Comparison of ENCODE assay signal across 8 mouse cellular contexts in the genomic region with DNA sequence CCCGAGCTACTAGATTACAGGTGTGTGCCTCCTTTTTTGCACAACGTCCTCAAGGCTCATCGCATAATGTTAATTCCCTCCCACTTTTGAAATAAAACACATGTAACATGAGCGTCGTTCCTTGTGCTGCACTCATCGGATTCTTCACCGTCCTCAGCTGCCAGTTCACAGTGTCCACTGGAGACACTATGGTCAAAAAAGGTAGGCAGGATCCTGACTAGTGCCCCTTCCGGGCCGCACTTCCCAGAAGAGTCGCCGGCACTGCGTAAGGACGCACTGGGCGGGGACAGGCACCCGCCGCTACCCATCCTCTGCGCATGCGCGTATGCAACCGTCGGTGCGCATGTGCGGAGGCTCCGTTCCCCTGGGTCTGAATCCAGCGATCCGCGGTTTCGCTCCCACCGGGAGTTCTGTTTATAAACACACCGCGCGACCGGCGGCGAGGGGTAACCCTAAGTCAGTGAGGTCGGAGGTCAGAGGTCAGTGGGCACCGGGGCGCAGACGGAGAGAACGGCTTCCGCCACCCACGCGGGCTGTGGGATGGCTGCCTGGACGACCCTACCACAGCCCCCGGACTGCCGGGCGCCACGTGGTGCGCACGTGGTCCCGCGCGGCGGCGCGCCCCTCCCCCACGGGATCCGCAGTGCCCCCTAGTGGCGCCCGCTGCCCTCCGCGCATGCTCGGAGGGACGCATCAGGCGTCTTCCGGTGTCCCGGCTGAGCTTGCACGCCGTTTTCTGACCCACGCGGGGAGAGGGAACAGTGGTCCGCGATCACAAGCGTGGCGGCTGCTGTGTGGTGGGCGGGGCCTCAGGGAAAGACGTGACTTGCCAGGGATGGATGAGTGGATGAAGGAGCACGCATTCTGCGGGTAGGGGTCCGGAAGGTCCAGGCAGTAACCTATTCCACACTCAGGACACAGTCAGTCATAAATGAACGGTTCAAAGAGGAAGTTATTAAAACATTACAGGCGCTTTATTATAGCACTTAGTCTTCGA. TPM values are rescaled to one million over a fixed set of nuclear protein-coding genes. Genes with fewer than 3 reads are reported as not detected.
DNase-seq lines count a peak whose midpoint lies in the region; ATAC-seq and TF ChIP-seq lines count a peak whose summit lies in the region.

No protein-coding gene starts in this region.

- no peaks in the 10 kb centered on the region for H3K27me3 ChIP-seq in MEL (ENCODE audit: control insufficient read depth in 1 of 2, insufficient read depth in 2 of 2, low read length in 2 of 2)
- H3K27me3 ChIP-seq in cerebellum, adult 2 months (ENCODE audit: control insufficient read depth, insufficient read depth, low read length) = no peaks in the 10 kb centered on the region
- H3K27me3 ChIP-seq in forebrain, postnatal 0 days (ENCODE audit: insufficient read depth, low read length) = no peaks in the 10 kb centered on the region
- no peaks in the 10 kb centered on the region for H3K27me3 ChIP-seq in lung, embryonic 15.5 days

- peak overlapping the region; percentile 97 for H3K9ac ChIP-seq in MEL (ENCODE audit: control insufficient read depth, low read depth, low read length, poor library complexity, severe bottlenecking)
- peak overlapping the region; percentile 56 for H3K9ac ChIP-seq in forebrain, postnatal 0 days
- H3K9ac ChIP-seq in lung, embryonic 15.5 days = peak overlapping the region; percentile 63

- DNase-seq in MEL (ENCODE audit: low read depth, low spot score) = peak; percentile 94
- peak; percentile 97 to 100 for DNase-seq in cerebellum, adult 2 months
- peak; percentile 99 for DNase-seq in forebrain, postnatal 0 days
- DNase-seq in heart, postnatal 4 days = peak; percentile 100
- peak; percentile 97 to 100 for DNase-seq in layer of hippocampus, adult 8-10 months (ENCODE audit: low spot score in 2 of 2)
- peak; percentile 94 for DNase-seq in ovary, adult 18-20 months (ENCODE audit: low spot score)
- DNase-seq in thymus, postnatal 0 days (ENCODE audit: low spot score) = peak; percentile 97

- H3K4me3 ChIP-seq in MEL (ENCODE audit: control insufficient read depth in 1 of 2, insufficient read depth in 1 of 2, low read depth in 2 of 2, low read length in 2 of 2) = peak overlapping the region; percentile 75 to 97
- H3K4me3 ChIP-seq in cerebellum, adult 2 months (replicated peaks; ENCODE audit: insufficient read depth, low read depth, low read length) = peak overlapping the region; percentile 89
- H3K4me3 ChIP-seq in forebrain, postnatal 0 days (ENCODE audit: low read depth, low read length) = peak overlapping the region; percentile 56
- peak overlapping the region; percentile 65 for H3K4me3 ChIP-seq in lung, embryonic 15.5 days

- H3K36me3 ChIP-seq in MEL (ENCODE audit: control insufficient read depth in 1 of 2, insufficient read depth in 2 of 2, low read length in 2 of 2) = peaks cover 0 to 5% of the 10 kb centered on the region in 2 experiments; a peak in 1 of 4 replicates
- H3K36me3 ChIP-seq in forebrain, postnatal 0 days (ENCODE audit: insufficient read depth) = no peaks in the 10 kb centered on the region
- H3K36me3 ChIP-seq in lung, embryonic 15.5 days = no peaks in the 10 kb centered on the region

- ATAC-seq in forebrain, postnatal 0 days = peak; percentile 92
- ATAC-seq in lung, embryonic 15.5 days (ENCODE audit: borderline replicate concordance, extremely low read depth, low FRiP score, low TSS enrichment) = peak; percentile 87

- no peak for TF ChIP-seq RAD21 in MEL (IDR thresholded peaks at IDR 0.05; ENCODE audit: low read depth, low read length)

- no peaks in the 10 kb centered on the region for H3K9me3 ChIP-seq in MEL (replicated peaks; ENCODE audit: insufficient read depth, low read length)
- no peaks in the 10 kb centered on the region for H3K9me3 ChIP-seq in forebrain, postnatal 0 days (ENCODE audit: low read length)
- no peaks in the 10 kb centered on the region for H3K9me3 ChIP-seq in lung, embryonic 15.5 days

- H3K79me2 ChIP-seq in MEL (ENCODE audit: control insufficient read depth, insufficient read depth, low read length, poor library complexity) = peaks cover 3% of the 10 kb centered on the region

- TF ChIP-seq CTCF in MEL (IDR thresholded peaks at IDR 0.05 in 2 of 3, conservative IDR thresholded peaks at IDR 0.05 in 1 of 3; ENCODE audit: control insufficient read depth in 1 of 3, insufficient read depth in 1 of 3, low read depth in 2 of 3, low read length in 3 of 3, poor library complexity in 1 of 3, severe bottlenecking in 1 of 3) = peak; percentile 60 to 96 (median 86)
- peak; percentile 80 for TF ChIP-seq CTCF in cerebellum, adult 2 months (IDR thresholded peaks at IDR 0.05; ENCODE audit: borderline replicate concordance, insufficient read depth, low read depth, low read length)
- peak; percentile 99 for TF ChIP-seq CTCF in forebrain, postnatal 0 days (IDR thresholded peaks at IDR 0.05; ENCODE audit: low read depth)

- peaks cover 0 to 9% of the 10 kb centered on the region in 2 experiments; a peak in 2 of 4 replicates for H3K4me1 ChIP-seq in MEL (ENCODE audit: control insufficient read depth in 1 of 2, insufficient read depth in 2 of 2, low read length in 2 of 2)
- H3K4me1 ChIP-seq in cerebellum, adult 2 months (ENCODE audit: control insufficient read depth, insufficient read depth, low read length) = peaks cover 7% of the 10 kb centered on the region
- peaks cover 5% of the 10 kb centered on the region for H3K4me1 ChIP-seq in forebrain, postnatal 0 days (ENCODE audit: insufficient read depth)
- peaks cover 34% of the 10 kb centered on the region for H3K4me1 ChIP-seq in lung, embryonic 15.5 days

- peak overlapping the region; percentile 84 for H3K27ac ChIP-seq in MEL (ENCODE audit: control insufficient read depth, low read depth, low read length)
- H3K27ac ChIP-seq in cerebellum, adult 2 months (ENCODE audit: insufficient read depth, low read length) = peak overlapping the region; percentile 44
- H3K27ac ChIP-seq in forebrain, postnatal 0 days (ENCODE audit: low read depth, low read length) = peak overlapping the region; percentile 60
- peak overlapping the region; percentile 68 for H3K27ac ChIP-seq in lung, embryonic 15.5 days

- TF ChIP-seq POLR2A in MEL (IDR thresholded peaks at IDR 0.05; ENCODE audit: control insufficient read depth in 1 of 2, insufficient read depth in 1 of 2, low read depth in 1 of 2, low read length in 2 of 2, poor library complexity in 1 of 2) = peak; percentile 88 to 89
- peak; percentile 97 for TF ChIP-seq POLR2A in cerebellum, adult 2 months (IDR thresholded peaks at IDR 0.05; ENCODE audit: borderline replicate concordance, insufficient read depth, low read length)

- peak in 1 of 2 experiments; percentile 48; a peak in 1 of 4 replicates for TF ChIP-seq EP300 in MEL (IDR thresholded peaks at IDR 0.05; ENCODE audit: low read depth in 1 of 2, low read length in 2 of 2)

- H3K4me2 ChIP-seq in forebrain, postnatal 0 days (ENCODE audit: low read depth) = peak overlapping the region; percentile 54
- peak overlapping the region; percentile 77 for H3K4me2 ChIP-seq in lung, embryonic 15.5 days

- under 1% methylated on average over 78 of the region's 83 CpGs for WGBS in cerebellum, adult 2 months
- 2% methylated on average over 83 of the region's 83 CpGs for WGBS in forebrain, postnatal 0 days
- WGBS in lung, embryonic 15.5 days = 1% methylated on average over 78 of the region's 83 CpGs

TF ChIP-seq in MEL, 35 proteins besides CTCF, POLR2A, EP300 and RAD21 (continues in another document):
- TF ChIP-seq MAZ (IDR thresholded peaks at IDR 0.05; ENCODE audit: low read depth, low read length) (no peak), GATA1 (IDR thresholded peaks at IDR 0.05; ENCODE audit: low read depth, low read length) (no peak), MXI1 (IDR thresholded peaks at IDR 0.05; ENCODE audit: low read depth, low read length) (peak; percentile 99), POLR2AphosphoS2 (IDR thresholded peaks at IDR 0.05; ENCODE audit: low read length) (peak; percentile 93), BHLHE40 (IDR thresholded peaks at IDR 0.05; ENCODE audit: borderline replicate concordance, low read depth, low read length) (peak; percentile 86), CHD2 (IDR thresholded peaks at IDR 0.05; ENCODE audit: low read length) (peak; percentile 87), NELFE (IDR thresholded peaks at IDR 0.05; ENCODE audit: low read depth, low read length) (peak; percentile 80), TBP (IDR thresholded peaks at IDR 0.05; ENCODE audit: low read depth, low read length) (peak; percentile 76; the same call in 1 of the 2 replicates), GABPA (IDR thresholded peaks at IDR 0.05; ENCODE audit: low read depth, low read length) (0 out of 2 replicates have a peak, but pooled peaks have one; percentile 38), SMC3 (IDR thresholded peaks at IDR 0.05; ENCODE audit: low read depth, low read length) (peak; percentile 31), NRF1 (IDR thresholded peaks at IDR 0.05; ENCODE audit: insufficient read depth, low read depth, low read length, poor library complexity, severe bottlenecking) (peak; percentile 84), E2F4 (IDR thresholded peaks at IDR 0.05; ENCODE audit: borderline replicate concordance, low read depth, low read length) (no peak), USF2 (IDR thresholded peaks at IDR 0.05; ENCODE audit: borderline replicate concordance in 1 of 2, insufficient read depth in 1 of 2, low read depth in 1 of 2, low read length in 2 of 2) (peak in 1 of 2 experiments; percentile 52; a peak in 1 of 4 replicates), KAT2A (conservative IDR thresholded peaks at IDR 0.05; ENCODE audit: low read depth, low read length) (peak; percentile 65; the same call in 1 of the 2 replicates), TAL1 (IDR thresholded peaks at IDR 0.05; ENCODE audit: low read length) (no peak), RCOR1 (IDR thresholded peaks at IDR 0.05; ENCODE audit: low read depth, low read length) (no peak; the same call in 1 of the 2 replicates), TCF12 (IDR thresholded peaks at IDR 0.05; ENCODE audit: low read depth, low read length) (peak; percentile 56; the same call in 1 of the 2 replicates), MYC (IDR thresholded peaks at IDR 0.05; ENCODE audit: low read depth, low read length) (peak; percentile 100)

RNA-seq across cellular contexts. Expression of gene Foxk1, which starts 33.9 kb away (rescaled TPM):
- total RNA-seq in MEL (2012; rRNA removed) = 8.2 and 9.1 TPM in 2 replicates
- polyA plus RNA-seq in MEL (2012; ENCODE audit: insufficient read depth in 1 of 2, insufficient read length in 2 of 2, low read depth in 1 of 2, low replicate concordance in 2 of 2, missing spikeins in 1 of 2) = 10 to 100 TPM in 1 of 2 experiments, not detected in 1; 20.2 TPM
- 14.2 and 15.4 TPM in 2 replicates for polyA plus RNA-seq in cerebellum, adult 2 months (2012; rRNA removed)
- total RNA-seq in forebrain, postnatal 0 days (2014; rRNA removed) = 13.8 and 19.0 TPM in 2 replicates
- 3.2 and 5.0 TPM in 2 replicates for polyA plus RNA-seq in forebrain, postnatal 0 days (2015; fragmentation: Nextera tagmentation; extraction: Ambion mirVana)
- total RNA-seq in heart, postnatal 4 days (2021) = 10 to 100 TPM; 18.2 to 19.0 TPM
- total RNA-seq in layer of hippocampus, adult 8-10 months (2022) = 10 to 100 TPM; 45.5 to 49.7 (median 48.7) TPM
- polyA plus RNA-seq in lung, embryonic 15.5 days (2015; fragmentation: Nextera tagmentation; extraction: Ambion mirVana) = 4.0 and 5.7 TPM in 2 replicates
- polyA plus RNA-seq in thymus, postnatal 0 days (2015; fragmentation: Nextera tagmentation; extraction: Ambion mirVana) = 2.9 and 5.1 TPM in 2 replicates

Comparison
In these comparisons a context has a peak if more than half of its experiments do, and no peak if none do; other contexts are left out.
1. Peak in every context shown above with its lines: DNase-seq, ATAC-seq, H3K4me3 ChIP-seq and H3K27ac ChIP-seq.